Mouse (Mus musculus) myocyte (in vitro differentiated cells): ENCODE data around the gene Stk10.

Experiments
- MYOG ChIP-seq, 3 experiments: IDR thresholded peaks; one replicate each; pipeline ENCODE4 v1.6.1; 2011; ENCODE audit warnings: control low read depth in 2 of 3, low read depth in 2 of 3, mild to moderate bottlenecking in 2 of 3; ENCODE audit not compliant: insufficient read length in 2 of 3, control insufficient read depth in 1 of 3, insufficient read depth in 1 of 3
- POLR2A ChIP-seq: IDR thresholded peaks from one replicate; pipeline ENCODE4 v1.6.1; 2011; ENCODE audit warnings: low read depth, mild to moderate bottlenecking, control low read depth, moderate library complexity; ENCODE audit not compliant: insufficient read length
- TCF12 ChIP-seq: IDR thresholded peaks from one replicate; pipeline ENCODE4 v1.6.1; 2011; ENCODE audit warnings: mild to moderate bottlenecking, control low read depth; ENCODE audit not compliant: poor library complexity, insufficient read depth, severe bottlenecking
- USF1 ChIP-seq: IDR thresholded peaks from one replicate; pipeline ENCODE4 v1.6.1; 2011; ENCODE audit warnings: low read depth, mild to moderate bottlenecking, control low read depth, moderate library complexity

GRCm38 (mm10) chr11:32488344-32488743 is 44.8 kb upstream of the Stk10 start:
- TF ChIP-seq TCF12 (no peak), POLR2A (no peak), MYOG (IDR thresholded peaks at IDR 0.05; ENCODE audit: control insufficient read depth in 1 of 3, insufficient read depth in 1 of 3, insufficient read length in 2 of 3, low read depth in 2 of 3) (no peak), USF1 (no peak)
